Mouse (Mus musculus) layer of hippocampus, adult 9-11 months (tissue): ENCODE data around the gene Iqcn.

Experiments
- DNase-seq: peaks from one replicate; pipeline ENCODE4 v3.0.0; 2022

The Iqcn gene

GRCm38 (mm10) chr8:70757523-70758307, 54.5 kb downstream of the Iqcn start:
- DNase-seq: peak; percentile 29

GRCm38 (mm10) chr8:70758308-70758615, 55.0 kb downstream of the Iqcn start:
- peak; percentile 42 for DNase-seq

GRCm38 (mm10) chr8:70758616-70759561, 55.6 kb downstream of the Iqcn start:
- DNase-seq: peak; percentile 52

- no peak for DNase-seq
These were observed 57.1 kb downstream of the Iqcn start for GRCm38 (mm10) chr8:70760350-70760749.

GRCm38 (mm10) chr8:70760775-70761406, 57.6 kb downstream of the Iqcn start, which contains the start of gene Mpv17l2:
Gene Mpv17l2, minus strand, starts transcription at chr8:70760946.
- DNase-seq: peak; percentile 98

- no peak for DNase-seq
These were observed 58.9 kb downstream of the Iqcn start for GRCm38 (mm10) chr8:70762118-70762517.

GRCm38 (mm10) chr8:70763354-70763753, 60.1 kb downstream of the Iqcn start:
- DNase-seq: peak; percentile 35

GRCm38 (mm10) chr8:70764026-70764425, 60.8 kb downstream of the Iqcn start:
- DNase-seq: no peak

- no peak for DNase-seq
These were observed 61.4 kb downstream of the Iqcn start for GRCm38 (mm10) chr8:70764676-70765075.

GRCm38 (mm10) chr8:70765329-70765728, 62.1 kb downstream of the Iqcn start:
- DNase-seq: peak; percentile 30

- no peak for DNase-seq
These were observed 62.7 kb downstream of the Iqcn start for GRCm38 (mm10) chr8:70765838-70766570.

GRCm38 (mm10) chr8:70766571-70767440, 63.5 kb downstream of the Iqcn start:
- DNase-seq: peak; percentile 51
